Mouse (Mus musculus): ENCODE results near the gene F7. TPM values are rescaled to one million over a fixed set of nuclear protein-coding genes. Genes with fewer than 3 reads are reported as not detected.
A peak's percentile ranks its signal among the peaks of the same experiment; 100 is the strongest.

Gene F7
- polyA plus RNA-seq (2015; fragmentation: Nextera tagmentation; extraction: Ambion mirVana) = 0.09 TPM in 1 of 2 replicates, not detected in the other

- H3K27me3 ChIP-seq (replicated peaks) = no peaks in the 10 kb centered on the region
- ATAC-seq (replicated peaks) = no peak
These were observed at the start of gene F7 for GRCm38 (mm10) chr8:13025487-13026224. F7 (plus strand) TSS chr8:13026034.

DNA sequence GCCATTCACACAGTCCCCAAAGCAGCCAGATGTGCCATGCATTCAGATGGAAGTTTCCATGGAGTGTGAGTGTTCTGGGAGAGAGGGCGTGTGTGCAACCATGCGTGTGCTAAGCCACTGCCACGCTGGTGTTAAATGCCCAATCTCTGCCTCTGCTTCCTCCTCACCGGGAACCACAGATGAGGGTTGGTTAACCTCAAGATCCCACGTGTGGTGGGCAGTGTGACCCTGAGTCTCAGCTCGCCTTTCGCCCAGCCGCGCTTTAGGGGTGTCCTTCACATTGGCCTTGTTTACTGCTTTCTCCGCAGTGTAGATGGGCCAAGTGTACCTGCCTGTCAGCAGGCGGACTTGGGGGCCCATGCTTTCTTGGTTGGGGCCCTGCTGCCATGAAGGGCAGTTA, 49.5 kb upstream of the F7 start:
- Histone ChIP-seq H3K36me3 (replicated peaks) (peaks cover 20% of the 10 kb centered on the region), H3K27ac (no peak overlapping the region)
- 83% methylated on average over 11 of the region's 11 CpGs for WGBS

More at GRCm38 (mm10) chr8:13025487-13026224, at the start of gene F7:
- no peaks in the 10 kb centered on the region; the same call in 1 of the 2 replicates for H3K36me3 ChIP-seq (replicated peaks)
- no peaks in the 10 kb centered on the region for H3K9me3 ChIP-seq
- WGBS = 69% methylated on average over 10 of the region's 10 CpGs
- H3K9ac ChIP-seq = no peak within 1 kb of the TSS
- no peak within 1 kb of the TSS for H3K27ac ChIP-seq
- H3K4me1 ChIP-seq = no peaks in the 10 kb centered on the region
- no peak within 1 kb of the TSS for H3K4me2 ChIP-seq
- H3K4me3 ChIP-seq = no peak within 1 kb of the TSS

DNA sequence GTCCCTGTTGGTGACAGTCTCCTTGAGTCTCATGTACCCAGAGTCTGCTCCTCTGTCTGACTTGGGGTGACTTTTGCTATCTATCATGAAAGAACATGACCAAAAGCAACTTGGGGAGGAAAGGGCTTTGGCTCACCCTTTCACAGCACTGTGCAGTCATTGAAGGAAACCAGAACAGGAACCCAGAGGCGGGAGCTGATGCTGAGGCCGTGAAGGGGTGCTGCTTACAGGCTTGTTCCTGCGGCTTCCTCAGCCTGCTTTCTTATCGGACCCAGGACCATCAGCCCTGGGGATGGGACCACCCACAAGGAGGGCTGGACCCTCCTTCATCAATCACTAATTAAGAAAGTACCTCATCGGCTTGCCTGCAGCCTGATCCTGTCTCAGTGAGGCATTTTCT, 49.1 kb upstream of the F7 start:
- Histone ChIP-seq H3K27ac (no peak overlapping the region), H3K4me2 (no peak overlapping the region), H3K4me1 (peaks cover 3% of the 10 kb centered on the region; the same call in 1 of the 2 replicates), H3K9ac (no peak overlapping the region), H3K27me3 (replicated peaks) (no peaks in the 10 kb centered on the region), H3K36me3 (replicated peaks) (peaks cover 23% of the 10 kb centered on the region), H3K4me3 (no peak overlapping the region), H3K9me3 (no peaks in the 10 kb centered on the region)
- no peak for ATAC-seq (replicated peaks)
- WGBS = 72% methylated on average over 5 of the region's 5 CpGs

More for the DNA sequence above, 49.5 kb upstream of the F7 start:
- no peak for ATAC-seq (replicated peaks)
- Histone ChIP-seq H3K4me1 (peaks cover 3% of the 10 kb centered on the region; the same call in 1 of the 2 replicates), H3K27me3 (replicated peaks) (no peaks in the 10 kb centered on the region), H3K9ac (no peak overlapping the region), H3K9me3 (no peaks in the 10 kb centered on the region), H3K4me2 (no peak overlapping the region), H3K4me3 (no peak overlapping the region)

DNA sequence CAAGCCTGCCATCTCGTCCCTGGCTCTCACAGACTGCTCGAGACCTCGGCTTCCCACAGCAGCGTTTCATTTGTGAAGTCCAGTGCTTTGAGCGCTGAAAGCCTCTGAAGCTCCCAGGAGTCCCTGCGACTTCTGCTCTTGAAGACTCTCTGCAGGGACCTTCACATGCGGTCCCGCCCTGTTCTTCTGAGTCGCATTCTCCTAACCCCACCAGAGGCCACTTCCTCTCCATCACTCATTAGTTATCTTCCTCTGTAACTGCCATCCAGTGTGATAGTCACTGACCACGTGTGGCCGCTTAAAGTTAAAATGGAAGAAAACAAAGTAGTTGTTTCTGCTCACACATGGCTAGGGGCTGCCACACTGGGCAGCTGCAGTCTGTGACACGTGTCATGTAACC, 48.5 kb upstream of the F7 start:
- H3K4me3 ChIP-seq = no peak overlapping the region
- H3K36me3 ChIP-seq (replicated peaks) = peaks cover 24% of the 10 kb centered on the region
- no peaks in the 10 kb centered on the region for H3K9me3 ChIP-seq
- H3K4me1 ChIP-seq = peaks cover 1% of the 10 kb centered on the region; the same call in 1 of the 2 replicates
- WGBS = 91% methylated on average over 12 of the region's 12 CpGs
- H3K27me3 ChIP-seq (replicated peaks) = no peaks in the 10 kb centered on the region
- no peak overlapping the region for H3K4me2 ChIP-seq
- no peak overlapping the region for H3K27ac ChIP-seq
- H3K9ac ChIP-seq = no peak overlapping the region
- ATAC-seq (replicated peaks) = no peak

- Histone ChIP-seq H3K27ac (no peak overlapping the region), H3K4me2 (no peak overlapping the region), H3K9me3 (no peaks in the 10 kb centered on the region), H3K4me3 (no peak overlapping the region), H3K27me3 (replicated peaks) (no peaks in the 10 kb centered on the region), H3K9ac (no peak overlapping the region), H3K4me1 (0 out of 2 replicates have a peak, but pooled peaks cover 3% of the 10 kb centered on the region), H3K36me3 (replicated peaks) (peaks cover 24% of the 10 kb centered on the region)
- peak; percentile 43; the same call in 1 of the 2 replicates for ATAC-seq (replicated peaks)
- WGBS = 67% methylated on average over 2 of the region's 2 CpGs
These were observed 47.5 kb upstream of the F7 start for GRCm38 (mm10) chr8:12978308-12978707.

GRCm38 (mm10) chr8:12978726-12979125, 47.1 kb upstream of the F7 start:
- Histone ChIP-seq H3K4me1 (0 out of 2 replicates have a peak, but pooled peaks cover 3% of the 10 kb centered on the region), H3K27me3 (replicated peaks) (no peaks in the 10 kb centered on the region), H3K9ac (no peak overlapping the region), H3K4me3 (no peak overlapping the region), H3K27ac (no peak overlapping the region), H3K9me3 (no peaks in the 10 kb centered on the region), H3K4me2 (no peak overlapping the region), H3K36me3 (replicated peaks) (peaks cover 24% of the 10 kb centered on the region)
- 0 out of 2 replicates have a peak, but pooled peaks have one; percentile 26 for ATAC-seq (replicated peaks)
- WGBS = 29% methylated on average over 5 of the region's 5 CpGs

DNA sequence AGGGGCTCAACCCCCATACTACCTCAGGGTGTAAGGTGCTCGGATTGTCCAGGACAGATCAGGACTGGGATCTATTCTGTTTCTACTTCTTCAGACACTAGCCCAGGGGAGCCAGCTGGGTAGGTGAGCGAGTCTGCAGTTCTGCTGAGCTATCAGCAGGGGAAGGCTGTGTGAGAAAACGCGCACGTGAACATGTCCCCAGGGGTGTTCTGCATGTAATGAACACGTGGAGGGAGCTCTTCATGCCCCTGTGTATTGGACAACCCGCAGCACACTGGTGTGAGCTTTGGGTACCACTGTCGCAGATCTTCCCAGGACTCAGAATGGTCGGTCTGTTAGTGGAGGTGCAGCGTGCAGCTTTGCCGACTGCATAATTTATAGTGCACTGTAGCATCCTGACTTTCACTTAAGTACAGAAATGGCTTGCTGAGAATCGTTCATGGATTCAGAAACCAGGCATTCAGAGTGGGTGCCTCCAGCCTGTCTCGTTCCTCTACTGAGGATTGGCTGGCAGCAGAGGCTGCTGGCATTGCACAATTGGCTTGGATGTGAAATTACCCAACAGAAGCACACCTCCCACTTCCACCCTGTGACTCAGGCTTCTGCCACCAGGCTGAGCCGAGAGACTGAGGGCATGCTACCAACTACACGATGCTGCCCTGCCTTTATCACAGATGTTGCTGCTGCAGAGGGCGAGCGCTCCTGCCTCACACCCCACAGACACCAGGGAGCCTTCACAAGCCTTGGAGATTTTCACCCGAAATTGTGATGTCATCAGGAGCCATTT, 42.0 kb upstream of the F7 start:
- Histone ChIP-seq H3K9ac (no peak overlapping the region), H3K9me3 (no peaks in the 10 kb centered on the region), H3K27me3 (replicated peaks) (no peaks in the 10 kb centered on the region), H3K4me2 (no peak overlapping the region), H3K4me1 (0 out of 2 replicates have a peak, but pooled peaks cover 3% of the 10 kb centered on the region), H3K27ac (no peak overlapping the region; the same call in 1 of the 2 replicates), H3K36me3 (replicated peaks) (peaks cover 32% of the 10 kb centered on the region), H3K4me3 (no peak overlapping the region)
- ATAC-seq (replicated peaks) = 0 out of 2 replicates have a peak, but pooled peaks have one; percentile 8
- WGBS = 81% methylated on average over 18 of the region's 18 CpGs

- H3K36me3 ChIP-seq (replicated peaks) = peaks cover 37% of the 10 kb centered on the region
- 92% methylated on average over 17 of the region's 17 CpGs for WGBS
- no peak for ATAC-seq (replicated peaks)
These were observed 41.1 kb upstream of the F7 start for GRCm38 (mm10) chr8:12984601-12985243.

GRCm38 (mm10) chr8:12985259-12985658, 40.6 kb upstream of the F7 start:
- H3K27me3 ChIP-seq (replicated peaks) = no peaks in the 10 kb centered on the region
- WGBS = 93% methylated on average over 13 of the region's 13 CpGs
- 0 out of 2 replicates have a peak, but pooled peaks cover 3% of the 10 kb centered on the region for H3K4me1 ChIP-seq
- H3K36me3 ChIP-seq (replicated peaks) = peaks cover 38% of the 10 kb centered on the region
- no peaks in the 10 kb centered on the region for H3K9me3 ChIP-seq
- no peak overlapping the region for H3K9ac ChIP-seq
- H3K4me3 ChIP-seq = no peak overlapping the region
- H3K27ac ChIP-seq = no peak overlapping the region
- ATAC-seq (replicated peaks) = no peak
- H3K4me2 ChIP-seq = no peak overlapping the region

More at GRCm38 (mm10) chr8:12984601-12985243, 41.1 kb upstream of the F7 start:
- H3K4me2 ChIP-seq = no peak overlapping the region
- no peak overlapping the region for H3K4me3 ChIP-seq
- no peak overlapping the region for H3K9ac ChIP-seq
- 0 out of 2 replicates have a peak, but pooled peaks cover 3% of the 10 kb centered on the region for H3K4me1 ChIP-seq
- no peak overlapping the region for H3K27ac ChIP-seq
- H3K9me3 ChIP-seq = no peaks in the 10 kb centered on the region
- no peaks in the 10 kb centered on the region for H3K27me3 ChIP-seq (replicated peaks)

GRCm38 (mm10) chr8:12987571-12987970, 38.3 kb upstream of the F7 start:
- no peak overlapping the region for H3K4me3 ChIP-seq
- H3K9me3 ChIP-seq = no peaks in the 10 kb centered on the region
- H3K36me3 ChIP-seq (replicated peaks) = peaks cover 40% of the 10 kb centered on the region
- H3K27ac ChIP-seq = no peak overlapping the region
- no peak for ATAC-seq (replicated peaks)
- no peak overlapping the region for H3K4me2 ChIP-seq
- H3K27me3 ChIP-seq (replicated peaks) = no peaks in the 10 kb centered on the region
- H3K4me1 ChIP-seq = 0 out of 2 replicates have a peak, but pooled peaks cover 3% of the 10 kb centered on the region
- 65% methylated on average over 8 of the region's 8 CpGs for WGBS
- no peak overlapping the region for H3K9ac ChIP-seq

DNA sequence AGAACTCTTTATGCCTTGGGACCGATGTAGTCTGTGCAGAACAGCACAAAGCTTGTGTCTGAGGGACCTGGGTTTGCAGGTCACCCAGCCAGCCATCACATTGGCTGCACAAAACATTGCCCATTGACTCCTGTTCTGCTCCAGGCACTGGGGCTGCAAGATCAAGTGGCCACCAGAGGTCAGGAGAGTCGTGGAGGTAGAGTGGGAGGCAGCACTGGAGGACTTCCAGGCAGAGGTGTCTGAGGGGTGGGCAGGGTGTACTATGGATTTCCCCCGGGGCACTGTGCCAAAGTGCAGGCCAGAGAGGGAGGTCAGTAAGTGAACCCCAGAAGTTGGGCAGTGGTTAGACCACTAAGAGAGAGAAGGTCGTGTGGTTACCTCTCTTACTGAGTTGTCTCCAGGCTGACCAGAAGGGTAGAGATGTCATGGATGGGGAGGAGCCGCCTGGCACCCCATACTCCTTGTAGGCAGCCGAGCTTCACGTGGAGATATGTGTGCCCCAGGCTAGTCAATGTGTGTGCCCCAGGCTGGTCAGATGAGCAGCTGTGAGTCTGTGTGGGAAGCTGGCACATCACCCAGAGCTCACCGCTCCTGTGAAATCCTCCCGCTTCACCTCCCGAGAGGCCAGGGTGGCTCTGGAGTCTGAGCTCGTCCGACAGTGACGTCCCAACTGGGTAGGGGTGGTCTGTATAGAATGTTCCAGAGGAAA, 37.0 kb upstream of the F7 start:
- Histone ChIP-seq H3K27me3 (replicated peaks) (no peaks in the 10 kb centered on the region), H3K27ac (no peak overlapping the region), H3K9me3 (no peaks in the 10 kb centered on the region), H3K4me2 (no peak overlapping the region), H3K36me3 (replicated peaks) (peaks cover 40% of the 10 kb centered on the region), H3K4me1 (no peaks in the 10 kb centered on the region), H3K9ac (no peak overlapping the region), H3K4me3 (no peak overlapping the region)
- ATAC-seq (replicated peaks) = no peak
- WGBS = 81% methylated on average over 13 of the region's 13 CpGs
